Mouse (Mus musculus) embryonic facial prominence, embryonic 11.5 days (tissue): ENCODE data around the gene Olfr43. TPM values are rescaled to one million over a fixed set of nuclear protein-coding genes. Genes with fewer than 3 reads are reported as not detected.

Source experiments
- polyA plus RNA-seq: library from polyadenylated mRNA; unstranded; fragments of >200 nt; fragmentation: Nextera tagmentation; extraction: Ambion mirVana; gene quantifications from 2 replicates; pipeline ENCODE4 v1.2.1, GENCODE M21; 2014

The Olfr43 gene
- polyA plus RNA-seq, 1 experiment from 2014 or later, result not detected

Other genes starting within 250 kb of the Olfr43 start
- gene Olfr398, start 221.0 kb downstream of the Olfr43 start, polyA plus RNA-seq, result not detected in 2 replicates
- not detected in 2 replicates for gene Olfr139, start 154.8 kb downstream of the Olfr43 start, polyA plus RNA-seq
- not detected in 2 replicates for gene Olfr399, start 154.8 kb downstream of the Olfr43 start, polyA plus RNA-seq
- gene Zfp616, start 141.4 kb downstream of the Olfr43 start, polyA plus RNA-seq, result not detected in 2 replicates
- gene Olfr401, start 97.7 kb downstream of the Olfr43 start, polyA plus RNA-seq, result not detected in 2 replicates
- not detected in 2 replicates for gene Olfr402, start 57.9 kb downstream of the Olfr43 start, polyA plus RNA-seq
- not detected in 2 replicates for gene Olfr403, start 25.1 kb downstream of the Olfr43 start, polyA plus RNA-seq
- not detected in 2 replicates for gene Olfr406, start 48.4 kb upstream of the Olfr43 start, polyA plus RNA-seq
- gene Olfr59, start 72.4 kb upstream of the Olfr43 start, polyA plus RNA-seq, result not detected in 2 replicates
- gene Olfr410, start 126.7 kb upstream of the Olfr43 start, polyA plus RNA-seq, result not detected in 2 replicates
- not detected in 2 replicates for gene Olfr411, start 141.3 kb upstream of the Olfr43 start, polyA plus RNA-seq
- gene Olfr412, start 150.7 kb upstream of the Olfr43 start, polyA plus RNA-seq, result not detected in 2 replicates